Mouse (Mus musculus) spleen, adult 10 weeks (tissue): ENCODE results near the gene Tor1b. TPM values are rescaled to one million over a fixed set of nuclear protein-coding genes. Genes with fewer than 3 reads are reported as not detected.

Experiments
- polyA plus RNA-seq: library from polyadenylated mRNA; stranded (reverse); fragments of 350-450 nt; fragmentation: Illumina TruSeq; extraction: RNeasy Lipid Tissue Mini Kit (QIAGEN cat#74804); gene quantifications from one replicate; pipeline ENCODE4 v1.2.3, GENCODE M21; 2015; ENCODE audit warnings: low replicate concordance; ENCODE audit not compliant: insufficient read depth

Tor1b gene
- 46.2 TPM for polyA plus RNA-seq

GRCm38 (mm10) chr2:30952824-30953490, at the start of gene Tor1b:
TSS of gene Tor1b (plus strand) at chr2:30952959.

DNA sequence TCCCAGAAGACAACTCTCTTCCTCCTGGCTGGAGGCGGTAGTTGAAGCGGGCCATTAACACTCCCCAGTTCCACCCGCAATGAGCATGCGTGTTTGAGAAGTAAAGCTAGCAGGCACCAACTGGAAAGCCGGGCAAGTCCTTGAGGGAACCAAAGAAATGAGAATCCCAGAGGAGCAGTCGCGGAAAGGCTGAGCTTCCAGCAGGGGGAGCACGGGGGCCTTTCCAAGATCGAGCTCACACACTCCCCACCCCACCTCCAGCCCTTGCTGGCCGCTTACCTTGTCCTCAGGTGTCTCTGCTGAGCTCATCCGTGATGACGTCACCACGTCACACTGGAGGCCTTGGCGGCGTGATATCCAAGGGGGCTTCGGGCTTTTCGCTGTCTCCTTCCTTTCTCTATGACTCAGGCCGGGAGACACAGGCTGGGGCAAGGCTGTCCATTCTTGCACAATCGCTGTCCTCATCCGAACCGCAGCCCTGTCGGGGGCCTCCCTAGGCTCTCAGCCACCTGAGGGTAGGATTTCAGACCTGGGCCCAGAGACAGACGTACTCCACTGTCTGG, 23.2 kb upstream of the Tor1b start, which contains the start of gene Ptges:
TSS of gene Ptges (minus strand) at position 381 of the 563 bp plus-strand sequence.

GRCm38 (mm10) chr2:30967352-30968327, 14.9 kb downstream of the Tor1b start, which contains the start of gene Tor1a:
TSS of gene Tor1a (minus strand) at chr2:30967933.

DNA sequence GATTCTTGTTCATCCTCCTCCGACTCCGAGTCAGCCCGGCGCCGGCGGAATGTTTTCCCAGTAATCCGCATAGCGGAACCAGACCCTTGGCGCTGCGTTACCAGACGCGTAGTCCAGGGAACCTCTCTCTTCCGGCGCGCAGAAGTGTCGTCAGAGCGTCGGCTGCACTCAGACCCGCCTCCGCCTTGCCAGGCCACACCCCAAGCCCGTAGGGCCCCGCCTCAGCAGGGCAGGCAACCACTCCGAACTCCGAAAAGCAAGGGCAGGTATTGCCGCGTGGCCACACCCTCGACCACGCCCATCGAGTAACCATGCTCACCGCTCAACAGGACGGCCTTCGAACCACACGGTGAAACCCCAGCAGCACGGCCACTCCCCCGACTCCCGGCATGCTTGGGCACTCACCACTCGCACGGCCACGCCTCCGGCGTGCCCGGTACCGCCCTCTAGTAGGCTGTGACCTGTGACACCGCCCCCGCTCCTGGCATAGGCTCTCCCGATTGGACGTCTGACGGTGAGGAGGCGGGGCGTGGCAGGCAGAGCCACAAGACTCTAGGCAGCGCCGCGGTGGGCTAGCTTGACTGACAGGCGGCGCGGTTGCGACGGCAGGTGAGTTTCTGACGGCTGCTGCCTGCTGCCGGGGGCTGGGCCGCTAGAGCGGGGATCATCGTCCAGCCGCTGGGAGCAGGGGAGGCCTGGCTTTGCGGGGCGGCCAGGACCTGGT, 29.2 kb downstream of the Tor1b start, which contains the start of the genes BC005624 and Usp20:
TSS of gene BC005624 (minus strand) at position 412 of the 724 bp plus-strand sequence.
TSS of gene Usp20 (plus strand) at position 490 of the 724 bp plus-strand sequence.

Other genes with a start within 250 kb of the Tor1b start
- gene 1700001O22Rik, start 149.3 kb upstream of the Tor1b start, polyA plus RNA-seq = not detected
- 3.7 TPM for gene Ntmt1, start 145.1 kb upstream of the Tor1b start, polyA plus RNA-seq
- 8.3 TPM for gene Asb6, start 122.6 kb upstream of the Tor1b start, polyA plus RNA-seq
- gene Prrx2, start 118.0 kb upstream of the Tor1b start, polyA plus RNA-seq = 0.52 TPM
- gene Ptges, start 23.1 kb upstream of the Tor1b start, polyA plus RNA-seq = 6.3 TPM
- gene Tor1a, start 15.0 kb downstream of the Tor1b start, polyA plus RNA-seq = 57.0 TPM
- gene BC005624, start 29.2 kb downstream of the Tor1b start, polyA plus RNA-seq = 74.0 TPM
- 4.5 TPM for gene Usp20, start 29.3 kb downstream of the Tor1b start, polyA plus RNA-seq
- gene Fnbp1, start 189.0 kb downstream of the Tor1b start, polyA plus RNA-seq = 126 TPM
- 39.4 TPM for gene Gpr107, start 199.4 kb downstream of the Tor1b start, polyA plus RNA-seq